Mouse (Mus musculus) layer of hippocampus, postnatal 10 days (tissue): ENCODE measurements around the gene Mri1. TPM values are rescaled to one million over a fixed set of nuclear protein-coding genes. Genes with fewer than 3 reads are reported as not detected.

Experiments used
- DNase-seq, 2 experiments: peaks; one replicate each; pipeline ENCODE4 v3.0.0; 2021; ENCODE audit warnings: low spot score in 2 of 2
- microRNA-seq, 2 experiments: library from miRNA; unstranded; fragments of <30 nt; microRNA quantifications; one replicate each; pipeline ENCODE4 v1.2.0; 2021
- total RNA-seq, 2 experiments: library from RNA; stranded (reverse); gene quantifications; 2 replicates each; pipeline ENCODE4 v1.2.3; 2021

The Mri1 gene
- total RNA-seq, 2 experiments from 2014 or later: 27.4 to 29.0 TPM

DNA sequence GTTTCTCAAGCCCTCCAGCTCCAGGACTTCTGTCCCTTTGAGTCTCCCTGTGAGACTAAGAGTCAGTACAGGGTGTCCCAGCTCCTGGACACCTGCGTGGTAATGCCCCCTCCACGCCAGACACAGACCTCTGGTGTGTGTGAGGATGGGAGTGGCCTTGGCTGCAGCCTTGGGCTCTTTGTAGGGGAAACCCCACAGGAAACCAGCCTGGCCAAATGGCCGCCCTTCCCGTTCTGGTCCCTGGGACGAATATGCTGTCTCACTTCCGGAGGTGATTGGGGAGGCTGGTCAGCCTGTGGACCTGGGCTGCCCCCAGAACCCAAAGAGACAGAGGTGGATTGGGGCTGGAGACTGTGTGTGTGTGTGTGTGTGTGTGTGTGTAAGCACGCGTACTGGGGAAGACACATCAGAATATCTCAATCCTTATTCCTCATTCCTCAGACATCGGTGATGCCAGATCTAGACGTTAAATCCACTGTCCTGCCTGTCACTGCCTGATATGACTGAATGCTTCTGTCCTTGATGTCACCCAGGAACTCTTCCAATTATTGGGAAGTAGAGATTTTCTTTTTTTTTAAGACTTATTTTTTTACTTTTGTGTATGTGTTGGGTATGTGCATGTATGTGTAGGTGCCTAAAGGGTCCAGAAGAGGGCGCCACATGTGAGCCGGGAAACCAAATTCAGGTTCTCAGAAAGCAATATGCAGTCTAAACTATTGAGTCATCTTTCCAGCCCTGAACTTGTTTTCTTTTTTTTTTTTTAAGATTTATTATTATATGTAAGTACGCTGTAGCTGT, 53.0 kb downstream of the Mri1 start:
- peak in 1 of 2 experiments; percentile 50 for DNase-seq

- DNase-seq: peak; percentile 64 to 79
These were observed 53.9 kb downstream of the Mri1 start for GRCm38 (mm10) chr8:84202938-84203917.

GRCm38 (mm10) chr8:84202466-84202865, 54.7 kb downstream of the Mri1 start:
- DNase-seq: no peak

GRCm38 (mm10) chr8:84201545-84202245, 55.4 kb downstream of the Mri1 start:
- DNase-seq: peak in 1 of 2 experiments; percentile 67

GRCm38 (mm10) chr8:84200652-84201544, 56.2 kb downstream of the Mri1 start:
- peak in 1 of 2 experiments; percentile 73 for DNase-seq

- DNase-seq: peak in 1 of 2 experiments; percentile 61
These were observed 57.0 kb downstream of the Mri1 start for GRCm38 (mm10) chr8:84200126-84200555.

Small RNAs within 50 kb of the gene (microRNA-seq; reads per million reads assigned to microRNA genes)
- gene Mir23a (4,213 to 5,941 reads per million in 2 experiments), gene Mir24-2 (0 reads per million in 2 experiments), gene Mir27a (58.5 to 114 reads per million in 2 experiments), gene Mir3074-2 (0 reads per million in 2 experiments)

Other genes with a start within 250 kb of the Mri1 start
- gene 2210011C24Rik, start 245.2 kb downstream of the Mri1 start, total RNA-seq: not detected
- gene Palm3, start 235.9 kb downstream of the Mri1 start, total RNA-seq: 10 to 100 TPM; 11.2 to 13.5 TPM
- gene Il27ra, start 214.7 kb downstream of the Mri1 start, total RNA-seq: 1 to 10 TPM; 1.4 to 1.7 TPM
- gene Rln3, start 212.3 kb downstream of the Mri1 start, total RNA-seq: not detected
- 1 to 10 TPM; 3.0 to 5.3 TPM for gene Gm10643, start 192.2 kb downstream of the Mri1 start, total RNA-seq
- 10 to 100 TPM; 20.9 to 21.5 TPM for gene Rfx1, start 190.5 kb downstream of the Mri1 start, total RNA-seq
- 10 to 100 TPM; 31.8 to 31.9 TPM for gene Dcaf15, start 152.6 kb downstream of the Mri1 start, total RNA-seq
- gene Podnl1, start 131.3 kb downstream of the Mri1 start, total RNA-seq: not detected
- gene Cc2d1a, start 109.4 kb downstream of the Mri1 start, total RNA-seq: 10 to 100 TPM; 59.8 to 68.1 TPM
- gene 4930432K21Rik, start 109.3 kb downstream of the Mri1 start, total RNA-seq: 1 to 10 TPM; 1.5 to 1.7 TPM
- 1 to 10 TPM; 7.8 to 8.4 TPM for gene Nanos3, start 72.1 kb downstream of the Mri1 start, total RNA-seq
- gene Zswim4, start 20.3 kb downstream of the Mri1 start, total RNA-seq: 10 to 100 TPM; 18.0 to 18.3 TPM
- gene D8Ertd738e, start 7.6 kb downstream of the Mri1 start, total RNA-seq: 100 to 1,000 TPM; 138 to 140 TPM
- 10 to 100 TPM; 22.1 to 25.5 TPM for gene Ccdc130, start 13.1 kb upstream of the Mri1 start, total RNA-seq
- 100 to 1,000 TPM; 222 to 231 TPM for gene Cacna1a, start 131.1 kb upstream of the Mri1 start, total RNA-seq